Mouse (Mus musculus) spleen, adult 2 months (tissue): Measurements from ENCODE around the gene Tubg2. TPM values are rescaled to one million over a fixed set of nuclear protein-coding genes. Genes with fewer than 3 reads are reported as not detected.

Experiments
- DNase-seq, 2 experiments: peaks; one replicate each; pipeline versions ENCODE4 v3.0.0 to v3.0.0-alpha.2; 2012 to 2021; ENCODE audit warnings: low spot score in 2 of 2, low read depth in 1 of 2
- H3K27ac ChIP-seq: fragments of 200-500 bp; 2 replicates; pipeline ENCODE4 v1.5.1; 2012; ENCODE audit warnings: low read length, inconsistent platforms; ENCODE audit not compliant: insufficient read depth
- H3K27me3 ChIP-seq: fragments of 200-500 bp; 2 replicates; pipeline ENCODE4 v1.6.1; 2012; ENCODE audit warnings: mild to moderate bottlenecking, moderate library complexity, low read length, inconsistent platforms; ENCODE audit not compliant: control insufficient read depth, insufficient read depth
- H3K36me3 ChIP-seq: fragments of 200-500 bp; 2 replicates; pipeline ENCODE4 v1.6.1; 2012; ENCODE audit warnings: mild to moderate bottlenecking, low read length, inconsistent platforms; ENCODE audit not compliant: control insufficient read depth, insufficient read depth
- H3K4me1 ChIP-seq: fragments of 200-500 bp; 2 replicates; pipeline ENCODE4 v1.6.1; 2011; ENCODE audit warnings: inconsistent platforms; ENCODE audit not compliant: control insufficient read depth, insufficient read depth, insufficient read length
- H3K4me3 ChIP-seq: fragments of 200-500 bp; 2 replicates; pipeline ENCODE4 v1.5.1; 2011; ENCODE audit warnings: mild to moderate bottlenecking, inconsistent platforms; ENCODE audit not compliant: insufficient read depth, insufficient read length; ENCODE audit errors: extremely low read depth
- CTCF ChIP-seq: fragments of 200-500 bp; IDR thresholded peaks from 2 replicates; pipeline ENCODE4 v1.5.1; 2011; ENCODE audit warnings: mild to moderate bottlenecking, inconsistent platforms; ENCODE audit not compliant: insufficient read depth, insufficient read length, insufficient replicate concordance; ENCODE audit errors: extremely low read depth
- POLR2A ChIP-seq: fragments of 200-500 bp; IDR thresholded peaks from 2 replicates; pipeline ENCODE4 v1.6.1; 2011; ENCODE audit warnings: low read depth, low read length, inconsistent platforms
- WGBS: fragments of 180-500 bp; shearing (Covaris S2); methylation state at CpG from one replicate; pipeline ENCODE4 v1.1.7; 2018; 5-methylcytosine and 5-hydroxymethylcytosine counted together
- polyA plus RNA-seq: library from polyadenylated mRNA; depleted of rRNA; stranded (reverse); fragments of >200 nt; gene quantifications from 2 replicates; pipeline ENCODE4 v1.2.3, GENCODE M21; 2012; rRNA removed

Tubg2 gene
- polyA plus RNA-seq: 3.6 and 4.8 TPM in 2 replicates

DNA sequence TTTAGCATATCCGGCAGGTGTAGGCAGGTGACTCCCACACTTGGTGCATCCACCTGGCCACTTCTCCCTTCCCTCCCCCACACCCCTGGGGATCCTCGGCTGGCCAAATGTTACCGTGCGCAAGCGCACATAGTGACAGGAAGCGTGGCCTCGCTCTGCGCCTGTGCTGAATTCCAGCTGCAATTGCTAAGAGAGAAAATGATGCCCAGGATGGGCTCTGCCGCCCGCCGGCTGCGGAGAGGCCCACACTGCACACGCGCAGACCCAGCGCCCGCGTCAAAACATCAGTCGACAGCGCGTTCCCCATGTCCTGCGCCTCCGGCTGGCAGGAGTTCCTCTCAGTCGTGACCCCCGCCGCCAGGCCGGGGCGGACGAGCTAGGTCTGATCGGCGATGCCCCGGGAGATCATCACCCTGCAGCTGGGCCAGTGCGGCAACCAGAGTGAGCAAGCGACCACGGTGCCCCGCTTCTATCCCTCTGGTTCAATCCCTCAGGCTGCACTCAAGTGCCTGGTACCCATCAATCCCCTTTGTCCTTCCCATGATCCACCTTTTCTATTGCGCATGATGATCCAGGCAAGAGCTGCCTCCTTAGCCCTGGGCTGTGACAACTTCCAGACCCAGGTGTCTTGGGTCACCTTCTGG lies at the start of gene Tubg2:
Tubg2 (plus strand) TSS at position 180 of the 644 bp plus-strand sequence.
- peak; percentile 50 to 67 for DNase-seq
- Histone ChIP-seq H3K4me3 (peak within 1 kb of the TSS; percentile 50), H3K36me3 (no peaks in the 10 kb centered on the region), H3K4me1 (peaks cover 4% of the 10 kb centered on the region; the same call in 1 of the 2 replicates), H3K27ac (peak within 1 kb of the TSS; percentile 45; the same call in 1 of the 2 replicates), H3K27me3 (no peaks in the 10 kb centered on the region)
- no peak for TF ChIP-seq CTCF
- TF ChIP-seq POLR2A: no peak
- 5% methylated on average over 36 of the region's 36 CpGs for WGBS

DNA sequence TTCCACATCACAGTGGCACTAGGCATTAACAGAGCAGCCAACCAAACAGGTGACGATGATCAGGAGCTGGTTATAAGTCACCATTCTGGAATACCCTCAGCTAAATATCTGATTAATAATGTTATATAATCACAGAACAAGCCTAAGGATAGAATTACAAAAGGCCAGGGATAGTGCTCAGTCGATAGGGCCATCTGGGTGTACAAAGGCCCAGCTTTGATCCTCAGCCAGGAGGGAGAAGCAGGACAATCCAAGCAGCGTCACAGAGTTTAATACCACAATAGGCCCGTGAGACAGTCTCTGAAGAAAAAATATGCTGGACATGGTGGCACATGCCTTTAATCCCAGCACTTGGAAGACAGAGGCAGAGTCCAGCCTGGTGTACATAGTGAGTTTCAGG lies 46.4 kb upstream of the Tubg2 start:
- Histone ChIP-seq H3K27ac (no peak overlapping the region), H3K36me3 (peaks cover 10% of the 10 kb centered on the region), H3K27me3 (no peaks in the 10 kb centered on the region), H3K4me3 (no peak overlapping the region), H3K4me1 (no peaks in the 10 kb centered on the region; the same call in 1 of the 2 replicates)
- TF ChIP-seq CTCF: no peak
- no peak for TF ChIP-seq POLR2A
- DNase-seq: no peak
- WGBS: 88% methylated on average over 4 of the region's 4 CpGs

DNA sequence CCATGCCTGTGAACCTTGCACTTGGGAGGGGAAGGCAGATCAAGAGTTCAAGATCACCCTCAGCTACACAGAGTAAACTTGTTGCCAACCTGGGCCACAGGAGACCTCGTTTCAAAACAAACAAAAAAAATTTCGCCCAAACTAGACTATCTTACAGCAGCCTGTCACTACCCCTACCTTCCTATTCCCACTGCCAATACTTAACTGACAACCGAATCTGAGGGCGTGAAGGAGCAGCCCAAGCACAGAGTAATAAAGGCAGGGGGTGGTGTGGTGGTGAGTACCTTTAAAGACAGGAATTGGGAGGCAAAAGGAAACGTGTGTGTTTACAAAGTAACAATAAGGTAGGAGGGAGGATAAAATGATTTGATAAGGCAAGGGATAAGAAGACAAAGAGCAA lies 45.0 kb upstream of the Tubg2 start:
- TF ChIP-seq CTCF (no peak), POLR2A (no peak)
- Histone ChIP-seq H3K4me3 (no peak overlapping the region), H3K27me3 (no peaks in the 10 kb centered on the region), H3K4me1 (peaks cover 5% of the 10 kb centered on the region; the same call in 1 of the 2 replicates), H3K27ac (no peak overlapping the region), H3K36me3 (peaks cover 5% of the 10 kb centered on the region)
- 84% methylated on average over 5 of the region's 5 CpGs for WGBS
- DNase-seq: no peak

DNA sequence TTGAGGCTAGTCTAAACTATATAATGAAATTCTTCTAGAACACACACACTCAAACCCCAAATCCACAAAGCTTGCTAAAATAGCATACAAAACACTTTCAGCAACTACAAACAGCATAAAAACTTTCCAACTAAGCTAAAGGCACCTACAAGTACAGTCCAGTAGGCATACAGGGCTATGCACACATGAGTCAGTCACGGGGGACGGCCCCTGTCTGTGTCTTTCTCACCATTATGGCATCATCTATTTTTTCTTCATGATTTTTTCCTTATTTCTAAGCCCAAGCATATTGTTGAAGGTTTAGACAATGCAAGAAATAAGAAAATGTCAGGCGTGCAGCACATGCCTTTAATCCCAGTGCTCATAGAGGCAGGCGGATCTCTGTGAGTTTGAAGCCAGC lies 44.5 kb upstream of the Tubg2 start:
- Histone ChIP-seq H3K36me3 (peaks cover 3% of the 10 kb centered on the region), H3K27me3 (no peaks in the 10 kb centered on the region), H3K4me3 (no peak overlapping the region), H3K4me1 (peaks cover 10% of the 10 kb centered on the region; the same call in 1 of the 2 replicates), H3K27ac (no peak overlapping the region)
- TF ChIP-seq CTCF: no peak
- TF ChIP-seq POLR2A: no peak
- 91% methylated on average over 4 of the region's 4 CpGs for WGBS
- no peak for DNase-seq

DNA sequence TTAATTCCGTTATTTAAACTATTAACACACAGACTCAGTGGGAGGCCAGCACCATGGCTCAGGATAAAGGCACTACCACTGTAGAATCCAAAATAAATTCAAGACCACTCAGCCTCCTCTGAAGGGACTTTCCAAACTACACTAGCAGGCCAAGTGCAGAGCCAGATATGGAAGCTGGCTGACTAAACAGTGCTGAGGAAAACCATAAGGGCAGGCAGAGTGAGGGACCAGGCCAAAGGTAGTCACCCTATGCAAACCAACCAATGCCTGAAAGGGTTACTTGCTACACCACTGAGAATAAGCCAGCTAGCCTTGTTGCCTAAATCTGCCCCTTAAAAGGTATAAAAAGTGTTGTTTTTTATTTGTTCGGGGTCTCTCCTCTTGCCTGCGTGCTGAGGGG lies 43.5 kb upstream of the Tubg2 start:
- WGBS: 96% methylated on average over 3 of the region's 3 CpGs
- TF ChIP-seq CTCF: no peak
- no peak for TF ChIP-seq POLR2A
- peaks cover 2% of the 10 kb centered on the region for H3K36me3 ChIP-seq

DNA sequence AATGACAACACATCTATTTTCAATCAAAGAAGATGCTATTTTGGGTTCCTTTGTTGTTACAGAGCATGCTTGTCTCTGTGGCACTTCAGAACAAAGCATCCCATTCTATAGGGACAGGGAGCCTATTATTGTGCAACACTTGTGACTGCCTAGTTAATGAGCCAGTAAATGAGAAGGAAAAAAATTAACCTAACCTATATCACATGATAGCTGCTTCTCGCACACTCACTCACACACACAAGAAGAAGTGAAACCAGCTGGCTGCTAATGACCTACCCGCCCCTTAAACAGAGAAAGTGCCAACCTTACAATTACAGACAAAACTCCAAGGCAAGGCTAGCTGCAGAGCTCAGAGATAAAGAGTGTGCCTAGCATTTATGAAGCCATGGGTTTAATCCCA lies 40.1 kb upstream of the Tubg2 start:
- TF ChIP-seq POLR2A: no peak
- no peak for TF ChIP-seq CTCF
- Histone ChIP-seq H3K4me3 (no peak overlapping the region), H3K4me1 (peaks cover 21% of the 10 kb centered on the region), H3K27me3 (no peaks in the 10 kb centered on the region), H3K36me3 (peaks cover 2% of the 10 kb centered on the region), H3K27ac (no peak overlapping the region)
- WGBS: 36% methylated on average over 2 of the region's 2 CpGs
- peak; percentile 35 to 65 for DNase-seq

More for the DNA sequence above, 43.5 kb upstream of the Tubg2 start:
- no peak for DNase-seq
- Histone ChIP-seq H3K4me3 (no peak overlapping the region), H3K27me3 (no peaks in the 10 kb centered on the region), H3K27ac (no peak overlapping the region), H3K4me1 (peaks cover 14% of the 10 kb centered on the region)

DNA sequence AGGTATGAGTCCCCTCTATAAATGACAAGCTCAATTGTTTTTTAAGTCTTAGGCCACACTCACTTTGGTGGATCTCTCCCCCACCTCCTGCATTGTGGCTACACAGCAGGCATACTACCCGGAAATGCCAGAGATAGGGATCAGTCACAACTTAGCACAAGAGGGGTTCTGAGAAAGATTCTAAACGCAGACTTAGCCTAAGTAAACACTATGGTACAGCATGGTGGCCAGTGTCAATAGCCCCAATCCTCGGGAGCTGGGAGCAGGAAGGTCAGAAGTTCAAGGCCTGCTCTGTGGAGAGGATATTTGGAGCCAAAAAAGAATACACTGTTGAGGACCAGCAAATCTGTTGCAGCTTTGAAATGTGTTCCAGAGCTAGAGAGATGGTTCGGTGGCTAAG lies 37.6 kb upstream of the Tubg2 start:
- H3K4me1 ChIP-seq: peaks cover 21% of the 10 kb centered on the region

More for the DNA sequence above, 37.6 kb upstream of the Tubg2 start:
- no peak overlapping the region for H3K27ac ChIP-seq
- 36% methylated on average over 4 of the region's 4 CpGs for WGBS
- H3K36me3 ChIP-seq: peaks cover 2% of the 10 kb centered on the region
- DNase-seq: no peak
- no peak for TF ChIP-seq POLR2A
- no peak for TF ChIP-seq CTCF
- H3K4me3 ChIP-seq: peak overlapping the region; percentile 28; the same call in 1 of the 2 replicates
- no peaks in the 10 kb centered on the region for H3K27me3 ChIP-seq
